Mouse (Mus musculus): ENCODE data around the gene Slc35c1. TPM values are rescaled to one million over a fixed set of nuclear protein-coding genes. Genes with fewer than 3 reads are reported as not detected.
A peak's percentile ranks its signal among the peaks of the same experiment; 100 is the strongest.
"Not testable (repeated sequence)": the region's sequence is repeated elsewhere in the genome, so short reads cannot be mapped to it uniquely, and the experiment has no call there.

The Slc35c1 gene
- polyA plus RNA-seq, 1 experiment from 2014 or later: 15.4 TPM

DNA sequence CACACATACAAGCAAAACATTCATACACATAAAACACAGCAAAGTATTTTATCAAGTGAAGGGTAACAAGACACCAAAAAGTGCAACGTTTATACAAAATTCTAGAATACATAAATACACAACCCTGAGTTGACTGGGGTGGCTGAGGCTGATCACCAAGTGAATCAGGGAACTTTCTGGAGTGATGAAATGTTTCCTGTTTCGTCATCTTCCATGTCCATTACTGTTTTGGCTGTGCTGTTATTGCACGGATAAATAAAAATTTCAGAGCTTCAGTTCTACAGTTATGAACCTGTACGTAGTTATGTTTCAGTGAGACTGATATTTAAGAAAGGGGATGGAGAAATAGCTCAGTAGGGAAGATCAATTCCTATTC is 18.0 kb upstream of the Slc35c1 start:
- no peak for ATAC-seq (ENCODE audit: low FRiP score)
- Histone ChIP-seq H3K9me3 (ENCODE audit: control insufficient read depth, low read length) (no peaks in the 10 kb centered on the region), H3K36me3 (replicated peaks; ENCODE audit: control insufficient read depth, insufficient read depth) (no peaks in the 10 kb centered on the region), H3K27ac (no peak overlapping the region), H3K27me3 (ENCODE audit: control insufficient read depth, insufficient read depth, low read length) (peaks cover 5% of the 10 kb centered on the region; the same call in 1 of the 2 replicates), H3K9ac (no peak overlapping the region), H3K4me3 (replicated peaks; ENCODE audit: low read length) (no peak overlapping the region), H3K4me2 (replicated peaks) (no peak overlapping the region), H3K4me1 (replicated peaks; ENCODE audit: control insufficient read depth, insufficient read depth, low read length) (no peaks in the 10 kb centered on the region)
- WGBS: 92% methylated on average over 4 of the region's 4 CpGs
- DNase-seq (ENCODE audit: low spot score): no peak

DNA sequence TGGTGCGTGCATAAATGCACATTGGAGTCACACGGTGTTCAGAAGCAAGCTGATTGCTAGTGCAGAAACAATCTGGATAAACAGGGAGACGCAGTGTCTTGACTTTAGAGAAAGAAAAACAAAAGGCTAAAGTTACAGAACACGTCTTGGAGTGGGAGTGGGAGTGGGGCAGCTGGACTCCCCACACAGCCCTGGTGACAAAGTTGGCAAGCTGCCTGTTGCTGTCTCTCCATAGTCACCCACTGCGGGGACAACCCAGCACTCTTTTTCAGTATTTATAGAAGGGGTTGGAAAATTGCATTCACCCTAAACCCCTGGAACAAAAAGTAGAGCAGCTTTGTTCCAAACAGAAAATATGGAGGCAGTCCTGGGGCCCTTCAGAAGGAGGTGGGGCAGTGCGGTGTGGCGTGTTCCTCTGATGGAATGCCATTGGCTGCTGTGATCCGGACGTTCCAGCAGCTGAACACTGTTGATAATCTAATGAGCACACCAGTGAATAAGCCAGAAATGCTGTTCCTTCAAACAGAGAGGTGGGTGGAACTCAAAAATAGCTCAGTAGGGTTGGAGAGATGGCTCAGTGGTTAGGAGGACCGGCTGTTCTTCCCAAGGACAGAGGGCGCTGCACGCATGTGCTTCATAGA is 17.5 kb upstream of the Slc35c1 start:
- H3K9ac ChIP-seq: no peak overlapping the region
- no peaks in the 10 kb centered on the region for H3K4me1 ChIP-seq (replicated peaks; ENCODE audit: control insufficient read depth, insufficient read depth, low read length)
- H3K9me3 ChIP-seq (ENCODE audit: control insufficient read depth, low read length): no peaks in the 10 kb centered on the region
- 68% methylated on average over 12 of the region's 12 CpGs for WGBS
- ATAC-seq (ENCODE audit: low FRiP score): no peak
- H3K27ac ChIP-seq: no peak overlapping the region
- DNase-seq (ENCODE audit: low spot score): no peak
- H3K4me3 ChIP-seq (replicated peaks; ENCODE audit: low read length): no peak overlapping the region
- H3K4me2 ChIP-seq (replicated peaks): no peak overlapping the region
- no peaks in the 10 kb centered on the region for H3K36me3 ChIP-seq (replicated peaks; ENCODE audit: control insufficient read depth, insufficient read depth)
- H3K27me3 ChIP-seq (ENCODE audit: control insufficient read depth, insufficient read depth, low read length): 0 out of 2 replicates have a peak, but pooled peaks cover under 1% of the 10 kb centered on the region

DNA sequence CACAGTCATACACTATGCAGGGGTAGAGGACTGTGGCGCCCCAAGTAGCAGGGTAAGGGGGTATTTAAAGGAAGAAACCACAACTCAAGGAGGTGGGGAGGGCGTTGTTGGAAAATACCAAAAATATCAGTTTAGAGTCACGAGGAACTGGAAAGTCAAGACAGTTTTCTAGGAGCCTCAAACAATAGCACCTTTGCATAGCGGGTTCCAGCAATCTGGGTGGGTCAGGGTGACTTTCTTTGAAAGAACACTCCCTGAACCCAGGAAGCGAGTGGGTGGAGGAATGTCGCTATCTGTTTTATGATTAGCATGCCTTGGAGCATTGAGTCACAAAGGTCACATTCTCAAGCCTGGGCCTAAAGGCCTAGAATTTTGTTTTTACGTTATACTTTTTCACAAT is 16.2 kb upstream of the Slc35c1 start:
- WGBS: 83% methylated on average over 7 of the region's 7 CpGs
- H3K36me3 ChIP-seq (replicated peaks; ENCODE audit: control insufficient read depth, insufficient read depth); H3K27ac ChIP-seq; H3K4me1 ChIP-seq (replicated peaks; ENCODE audit: control insufficient read depth, insufficient read depth, low read length); H3K4me3 ChIP-seq (replicated peaks; ENCODE audit: low read length); DNase-seq (ENCODE audit: low spot score); H3K27me3 ChIP-seq (ENCODE audit: control insufficient read depth, insufficient read depth, low read length); ATAC-seq (ENCODE audit: low FRiP score); H3K4me2 ChIP-seq (replicated peaks); H3K9ac ChIP-seq; H3K9me3 ChIP-seq (ENCODE audit: control insufficient read depth, low read length): not testable (repeated sequence)

DNA sequence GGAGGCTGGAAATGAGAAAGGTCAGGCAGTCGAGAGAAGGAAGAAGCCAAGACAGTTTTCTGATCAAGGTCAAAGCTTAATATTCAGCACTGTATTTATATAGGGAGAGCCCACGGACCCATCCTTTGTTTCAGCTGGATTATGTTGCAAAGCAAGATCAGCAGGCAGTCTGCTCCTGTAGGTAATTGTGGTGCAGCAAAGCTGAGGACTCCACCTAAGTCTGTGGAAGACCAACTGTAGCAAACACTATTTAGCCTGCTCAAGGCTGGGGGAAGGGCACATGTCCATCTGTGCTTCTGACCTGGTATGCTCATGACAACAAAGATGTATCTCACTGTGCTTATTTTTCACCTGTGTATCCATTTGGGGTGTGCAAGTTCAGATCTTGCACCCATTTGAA is 15.4 kb upstream of the Slc35c1 start:
- Histone ChIP-seq H3K4me3 (replicated peaks; ENCODE audit: low read length) (no peak overlapping the region), H3K9ac (no peak overlapping the region), H3K36me3 (replicated peaks; ENCODE audit: control insufficient read depth, insufficient read depth) (no peaks in the 10 kb centered on the region), H3K27me3 (ENCODE audit: control insufficient read depth, insufficient read depth, low read length) (no peaks in the 10 kb centered on the region), H3K4me1 (replicated peaks; ENCODE audit: control insufficient read depth, insufficient read depth, low read length) (no peaks in the 10 kb centered on the region), H3K9me3 (ENCODE audit: control insufficient read depth, low read length) (no peaks in the 10 kb centered on the region), H3K27ac (no peak overlapping the region), H3K4me2 (replicated peaks) (no peak overlapping the region)
- ATAC-seq (ENCODE audit: low FRiP score): no peak
- no peak for DNase-seq (ENCODE audit: low spot score)
- 65% methylated on average over 2 of the region's 2 CpGs for WGBS

DNA sequence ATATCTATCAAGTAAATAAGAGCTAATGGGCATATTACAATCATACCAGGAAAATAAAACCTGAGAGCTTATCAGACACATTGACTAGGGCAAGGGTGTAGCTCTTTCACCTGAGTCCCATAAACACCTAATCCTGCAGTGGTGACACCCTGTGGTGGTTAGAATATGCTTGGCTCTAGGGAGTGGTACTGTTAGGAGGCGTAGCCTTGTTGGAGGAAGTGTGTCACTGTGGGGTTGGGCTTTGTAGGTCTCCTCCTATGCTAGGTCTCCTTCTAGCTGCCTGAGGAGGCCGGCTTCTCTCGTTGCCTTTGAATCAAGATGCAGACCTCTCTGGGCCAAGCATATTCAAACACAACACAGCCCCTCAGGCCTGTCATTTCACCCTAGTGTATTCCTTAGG is 14.6 kb upstream of the Slc35c1 start:
- no peak overlapping the region for H3K4me3 ChIP-seq (replicated peaks; ENCODE audit: low read length)
- DNase-seq (ENCODE audit: low spot score) (no peak), ATAC-seq (ENCODE audit: low FRiP score) (no peak)
- no peaks in the 10 kb centered on the region for H3K27me3 ChIP-seq (ENCODE audit: control insufficient read depth, insufficient read depth, low read length)
- H3K27ac ChIP-seq: no peak overlapping the region
- no peak overlapping the region for H3K4me2 ChIP-seq (replicated peaks)
- no peaks in the 10 kb centered on the region for H3K9me3 ChIP-seq (ENCODE audit: control insufficient read depth, low read length)
- H3K4me1 ChIP-seq (replicated peaks; ENCODE audit: control insufficient read depth, insufficient read depth, low read length): no peaks in the 10 kb centered on the region
- H3K9ac ChIP-seq: no peak overlapping the region
- H3K36me3 ChIP-seq (replicated peaks; ENCODE audit: control insufficient read depth, insufficient read depth): no peaks in the 10 kb centered on the region
- 79% methylated on average over 3 of the region's 3 CpGs for WGBS

DNA sequence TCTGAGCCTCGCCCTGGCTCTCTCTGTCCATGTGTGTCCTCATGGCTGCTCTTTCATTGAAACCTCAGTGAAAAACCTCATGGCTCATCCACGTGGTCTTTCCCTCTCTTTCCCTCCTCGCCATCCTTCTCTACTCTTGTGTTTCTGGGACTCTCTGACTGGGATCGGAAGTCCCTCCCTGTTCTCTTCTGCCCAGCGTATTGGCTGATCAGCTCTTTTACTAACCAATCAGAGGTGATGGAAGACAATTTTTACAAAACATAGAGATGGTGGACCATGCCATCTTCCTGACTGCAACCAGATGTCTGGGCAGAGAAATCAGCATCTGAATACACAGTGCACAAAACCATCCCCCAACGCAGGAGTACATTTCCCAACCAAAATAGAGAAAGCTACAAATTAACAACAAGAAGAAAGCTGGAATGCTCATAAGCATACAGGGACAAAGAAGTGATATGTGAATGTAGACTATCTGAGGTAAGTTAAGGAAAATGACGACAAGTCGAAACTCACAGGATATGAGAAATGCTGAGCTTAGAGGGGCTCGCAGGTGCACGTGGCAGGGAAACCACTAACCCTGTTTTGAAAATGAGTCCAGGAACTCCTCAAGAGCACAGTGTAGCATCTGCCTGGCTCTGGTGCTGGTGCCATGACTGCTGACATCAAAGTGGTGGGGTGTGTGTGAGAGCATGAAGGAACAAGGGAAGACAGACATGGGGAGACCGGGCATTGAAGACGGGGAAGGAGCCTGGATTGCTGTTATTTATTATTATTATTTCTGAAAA is 11.7 kb upstream of the Slc35c1 start:
- no peak for ATAC-seq (ENCODE audit: low FRiP score)
- no peaks in the 10 kb centered on the region for H3K4me1 ChIP-seq (replicated peaks; ENCODE audit: control insufficient read depth, insufficient read depth, low read length)
- WGBS: 85% methylated on average over 12 of the region's 12 CpGs

DNA sequence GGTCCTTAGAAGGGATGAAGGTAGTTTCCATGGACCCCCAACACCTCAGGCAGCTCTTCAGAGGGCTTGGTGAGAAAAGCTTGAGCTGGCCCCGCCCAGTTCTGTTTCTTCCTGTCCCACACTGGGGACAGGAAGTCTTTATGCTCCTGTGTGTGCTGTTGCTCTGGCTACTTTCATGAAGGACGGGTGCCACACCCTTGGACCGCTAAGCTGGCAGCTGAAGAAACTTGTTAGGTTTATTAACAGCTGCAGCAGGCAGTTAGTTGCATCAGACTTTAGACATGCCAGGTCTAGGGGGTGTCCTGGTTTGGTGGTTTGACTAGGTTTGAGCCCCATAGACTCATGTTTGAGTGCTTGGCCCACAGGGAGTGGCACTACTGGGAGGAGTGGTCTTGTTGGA is 4.4 kb upstream of the Slc35c1 start:
- DNase-seq (ENCODE audit: low spot score) (no peak), ATAC-seq (ENCODE audit: low FRiP score) (no peak)
- Histone ChIP-seq H3K27me3 (ENCODE audit: control insufficient read depth, insufficient read depth, low read length) (peaks cover 7% of the 10 kb centered on the region; the same call in 1 of the 2 replicates), H3K4me3 (replicated peaks; ENCODE audit: low read length) (no peak overlapping the region), H3K4me2 (replicated peaks) (no peak overlapping the region), H3K9ac (no peak overlapping the region), H3K9me3 (ENCODE audit: control insufficient read depth, low read length) (no peaks in the 10 kb centered on the region), H3K4me1 (replicated peaks; ENCODE audit: control insufficient read depth, insufficient read depth, low read length) (no peaks in the 10 kb centered on the region), H3K36me3 (replicated peaks; ENCODE audit: control insufficient read depth, insufficient read depth) (no peaks in the 10 kb centered on the region), H3K27ac (no peak overlapping the region)
- WGBS: 77% methylated on average over 3 of the region's 3 CpGs

More for the DNA sequence above, 11.7 kb upstream of the Slc35c1 start:
- no peak overlapping the region for H3K27ac ChIP-seq
- H3K4me2 ChIP-seq (replicated peaks): no peak overlapping the region
- no peaks in the 10 kb centered on the region for H3K36me3 ChIP-seq (replicated peaks; ENCODE audit: control insufficient read depth, insufficient read depth)
- no peak for DNase-seq (ENCODE audit: low spot score)
- no peak overlapping the region for H3K4me3 ChIP-seq (replicated peaks; ENCODE audit: low read length)
- H3K9me3 ChIP-seq (ENCODE audit: control insufficient read depth, low read length): no peaks in the 10 kb centered on the region
- no peaks in the 10 kb centered on the region for H3K27me3 ChIP-seq (ENCODE audit: control insufficient read depth, insufficient read depth, low read length)
- no peak overlapping the region for H3K9ac ChIP-seq

DNA sequence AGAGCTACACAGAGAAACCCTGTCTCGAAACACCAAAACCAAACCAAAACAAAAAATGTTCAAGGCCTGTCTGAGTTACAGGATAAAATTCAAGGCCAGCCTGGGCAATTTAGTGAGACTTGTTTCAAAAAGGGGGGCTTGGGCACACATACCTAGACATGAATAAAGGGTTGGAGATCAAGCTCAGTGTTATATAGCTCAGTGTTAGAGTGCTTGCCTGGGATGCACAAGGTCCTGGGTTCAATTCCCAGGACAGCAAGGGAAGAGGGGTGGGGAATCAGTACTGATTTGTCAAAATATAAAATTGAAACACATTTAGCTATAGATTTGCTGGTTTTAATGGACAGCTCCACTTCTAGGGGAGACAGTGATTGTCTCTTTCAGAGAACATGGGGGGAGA is 877 bp upstream of the Slc35c1 start:
- 82% methylated on average over 1 of the region's 1 CpGs for WGBS
- Histone ChIP-seq H3K9ac (no peak overlapping the region), H3K36me3 (replicated peaks; ENCODE audit: control insufficient read depth, insufficient read depth) (no peaks in the 10 kb centered on the region), H3K4me3 (replicated peaks; ENCODE audit: low read length) (no peak overlapping the region), H3K27ac (no peak overlapping the region), H3K4me2 (replicated peaks) (no peak overlapping the region), H3K9me3 (ENCODE audit: control insufficient read depth, low read length) (no peaks in the 10 kb centered on the region), H3K4me1 (replicated peaks; ENCODE audit: control insufficient read depth, insufficient read depth, low read length) (peaks cover 30% of the 10 kb centered on the region), H3K27me3 (ENCODE audit: control insufficient read depth, insufficient read depth, low read length) (peaks cover 7% of the 10 kb centered on the region; the same call in 1 of the 2 replicates)
- DNase-seq (ENCODE audit: low spot score) (no peak), ATAC-seq (ENCODE audit: low FRiP score) (no peak)

DNA sequence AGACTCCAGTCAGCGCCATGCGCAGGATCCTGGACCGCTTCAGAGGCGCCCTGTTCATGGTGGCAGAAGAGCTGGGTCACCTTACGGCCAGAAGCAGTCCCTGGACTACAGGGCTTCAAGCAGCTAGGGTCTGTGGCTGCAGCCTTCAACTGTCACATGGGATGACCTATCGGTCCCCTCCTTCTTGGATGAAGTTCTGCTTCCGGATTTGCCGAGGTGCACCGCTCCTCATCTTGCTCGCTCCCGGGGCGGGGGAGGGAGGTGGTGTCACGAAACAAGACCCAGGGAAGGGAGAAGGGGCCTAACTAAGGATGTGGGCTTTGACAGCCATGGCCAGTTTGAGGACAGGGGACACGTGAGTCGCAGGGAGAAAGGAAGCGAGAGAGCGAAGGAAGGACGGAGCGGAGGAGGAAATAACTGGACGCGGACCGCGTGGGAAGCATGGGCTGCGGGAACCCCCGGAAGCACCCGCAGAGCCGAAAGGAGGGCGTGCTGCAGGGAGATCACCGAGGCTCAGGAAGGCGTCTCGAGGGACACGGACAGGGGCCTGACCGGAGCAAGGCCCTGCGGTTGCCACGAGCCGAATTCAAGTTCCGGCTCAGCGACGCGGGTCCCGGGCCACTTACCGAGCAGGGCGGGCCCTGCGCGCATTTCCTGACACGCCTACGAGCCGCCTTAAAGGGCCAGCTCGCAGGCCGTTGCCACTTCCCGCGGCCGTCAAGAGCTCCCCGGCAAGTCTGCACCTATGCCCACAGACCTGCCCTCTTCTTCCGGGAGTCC is 1.0 kb downstream of the Slc35c1 start:
- Histone ChIP-seq H3K36me3 (replicated peaks; ENCODE audit: control insufficient read depth, insufficient read depth) (peaks cover 3% of the 10 kb centered on the region; the same call in 1 of the 2 replicates), H3K4me1 (replicated peaks; ENCODE audit: control insufficient read depth, insufficient read depth, low read length) (peaks cover 39% of the 10 kb centered on the region), H3K27me3 (ENCODE audit: control insufficient read depth, insufficient read depth, low read length) (peaks cover 7% of the 10 kb centered on the region; the same call in 1 of the 2 replicates), H3K27ac (peak overlapping the region; percentile 33), H3K9ac (peak overlapping the region; percentile 58), H3K4me2 (replicated peaks) (peak overlapping the region; percentile 88), H3K9me3 (ENCODE audit: control insufficient read depth, low read length) (no peaks in the 10 kb centered on the region), H3K4me3 (replicated peaks; ENCODE audit: low read length) (peak overlapping the region; percentile 53)
- ATAC-seq (ENCODE audit: low FRiP score) (peak; percentile 86), DNase-seq (ENCODE audit: low spot score) (peak; percentile 77)
- WGBS: under 1% methylated on average over 55 of the region's 55 CpGs

Data from hindbrain, embryonic 14.5 days (tissue).